Mouse (Mus musculus) embryonic facial prominence, embryonic 15.5 days (tissue): Measurements from ENCODE around the gene Adcy9. TPM values are rescaled to one million over a fixed set of nuclear protein-coding genes. Genes with fewer than 3 reads are reported as not detected.
A peak's percentile ranks its signal among the peaks of the same experiment; 100 is the strongest.

Experiments used
- ATAC-seq: fragments of 200-750 bp; cut with Nextera tagmentation; 2 replicates; pipeline ENCODE4 v1.8.0; 2017; ENCODE audit warnings: low read depth, moderate TSS enrichment; ENCODE audit not compliant: insufficient number of reproducible peaks, low FRiP score, low TSS enrichment
- H3K27ac ChIP-seq: fragments of 300-500 bp; sonication (generic); replicated peaks from 2 replicates; pipeline ENCODE4 v1.5.1; 2015; ENCODE audit warnings: mild to moderate bottlenecking, inconsistent platforms
- H3K27me3 ChIP-seq: fragments of 300-500 bp; sonication (generic); 2 replicates; pipeline ENCODE4 v1.6.1; 2015; ENCODE audit warnings: inconsistent platforms
- H3K36me3 ChIP-seq: fragments of 300-500 bp; sonication (generic); 2 replicates; pipeline ENCODE4 v1.6.1; 2015; ENCODE audit warnings: mild to moderate bottlenecking, inconsistent platforms
- H3K4me1 ChIP-seq: fragments of 300-500 bp; sonication (generic); 2 replicates; pipeline ENCODE4 v1.6.1; 2015; ENCODE audit warnings: inconsistent platforms
- H3K4me2 ChIP-seq: fragments of 300-500 bp; sonication (generic); replicated peaks from 2 replicates; pipeline ENCODE4 v1.6.1; 2015; ENCODE audit warnings: mild to moderate bottlenecking, inconsistent platforms
- H3K4me3 ChIP-seq: fragments of 300-500 bp; sonication (generic); replicated peaks from 2 replicates; pipeline ENCODE4 v1.5.1; 2015; ENCODE audit warnings: mild to moderate bottlenecking, inconsistent platforms
- H3K9ac ChIP-seq: fragments of 300-500 bp; sonication (generic); 2 replicates; pipeline ENCODE4 v1.6.1; 2015; ENCODE audit warnings: inconsistent platforms
- H3K9me3 ChIP-seq: fragments of 300-500 bp; sonication (generic); replicated peaks from 2 replicates; pipeline ENCODE4 v1.6.1; 2016; ENCODE audit warnings: inconsistent platforms
- WGBS: fragments of 180-500 bp; shearing (Covaris S2); methylation state at CpG from one replicate; pipeline ENCODE4 v1.1.7; 2015; 5-methylcytosine and 5-hydroxymethylcytosine counted together
- polyA plus RNA-seq: library from polyadenylated mRNA; unstranded; fragments of >200 nt; fragmentation: Nextera tagmentation; extraction: Ambion mirVana; gene quantifications from 2 replicates; pipeline ENCODE4 v1.2.1, GENCODE M21; 2015

Adcy9 gene
- polyA plus RNA-seq, 1 experiment from 2014 or later, result 2.2 TPM

DNA sequence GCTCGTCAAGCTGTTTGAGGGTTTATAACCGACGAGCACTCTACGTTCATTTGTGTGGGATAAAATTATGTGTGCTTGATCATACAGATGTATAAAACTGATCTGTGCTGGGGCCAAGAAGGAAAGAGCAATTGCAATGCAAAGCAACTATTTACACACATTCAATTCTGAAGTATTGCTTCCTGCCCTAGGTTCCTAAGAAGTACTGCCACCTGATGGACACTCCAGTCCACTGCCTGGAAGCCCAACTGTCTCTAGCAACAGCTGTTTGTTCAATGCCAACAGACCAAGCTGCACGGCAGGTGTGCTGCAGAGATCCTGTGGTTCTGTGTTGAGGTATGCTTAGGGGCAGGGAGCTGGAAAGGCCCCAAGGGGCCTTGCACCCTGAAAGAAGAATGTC lies 135.0 kb downstream of the Adcy9 start:
- ATAC-seq, result no peak
- 55% methylated on average over 5 of the region's 5 CpGs for WGBS
- peaks cover 7% of the 10 kb centered on the region; the same call in 1 of the 2 replicates for H3K36me3 ChIP-seq
- no peak overlapping the region for H3K27ac ChIP-seq
- no peak overlapping the region for H3K4me2 ChIP-seq
- H3K9ac ChIP-seq, result no peak overlapping the region
- H3K27me3 ChIP-seq, result no peaks in the 10 kb centered on the region
- H3K9me3 ChIP-seq, result no peaks in the 10 kb centered on the region
- peaks cover 3% of the 10 kb centered on the region; the same call in 1 of the 2 replicates for H3K4me1 ChIP-seq
- H3K4me3 ChIP-seq, result no peak overlapping the region

- H3K9me3 ChIP-seq, result no peaks in the 10 kb centered on the region
- 0 out of 2 replicates have a peak, but pooled peaks cover 2% of the 10 kb centered on the region for H3K36me3 ChIP-seq
- no peak overlapping the region for H3K4me2 ChIP-seq
- WGBS, result 83% methylated on average over 11 of the region's 11 CpGs
- H3K27me3 ChIP-seq, result no peaks in the 10 kb centered on the region
- H3K4me1 ChIP-seq, result peaks cover 3% of the 10 kb centered on the region; the same call in 1 of the 2 replicates
- no peak overlapping the region for H3K9ac ChIP-seq
- no peak overlapping the region for H3K27ac ChIP-seq
- H3K4me3 ChIP-seq, result no peak overlapping the region
- no peak for ATAC-seq
These were observed 136.9 kb downstream of the Adcy9 start for GRCm38 (mm10) chr16:4283267-4283851.

GRCm38 (mm10) chr16:4281470-4281869 lies 138.8 kb downstream of the Adcy9 start:
- H3K27ac ChIP-seq, result no peak overlapping the region
- no peak for ATAC-seq
- H3K9ac ChIP-seq, result no peak overlapping the region
- no peak overlapping the region for H3K4me2 ChIP-seq
- H3K9me3 ChIP-seq, result no peaks in the 10 kb centered on the region
- H3K4me3 ChIP-seq, result no peak overlapping the region
- peaks cover 3% of the 10 kb centered on the region; the same call in 1 of the 2 replicates for H3K4me1 ChIP-seq
- no peaks in the 10 kb centered on the region for H3K27me3 ChIP-seq
- WGBS, result 73% methylated on average over 4 of the region's 4 CpGs
- no peaks in the 10 kb centered on the region for H3K36me3 ChIP-seq

- Histone ChIP-seq H3K9me3 (no peaks in the 10 kb centered on the region), H3K9ac (no peak overlapping the region), H3K27me3 (no peaks in the 10 kb centered on the region), H3K4me3 (no peak overlapping the region), H3K27ac (no peak overlapping the region), H3K4me1 (peaks cover 3% of the 10 kb centered on the region; the same call in 1 of the 2 replicates), H3K4me2 (no peak overlapping the region), H3K36me3 (no peaks in the 10 kb centered on the region)
- no peak for ATAC-seq
- 76% methylated on average over 9 of the region's 9 CpGs for WGBS
These were observed 139.3 kb downstream of the Adcy9 start for GRCm38 (mm10) chr16:4280949-4281348.

- Histone ChIP-seq H3K4me2 (no peak overlapping the region), H3K4me1 (peaks cover 3% of the 10 kb centered on the region; the same call in 1 of the 2 replicates), H3K4me3 (no peak overlapping the region), H3K9me3 (no peaks in the 10 kb centered on the region), H3K36me3 (no peaks in the 10 kb centered on the region), H3K27ac (no peak overlapping the region), H3K9ac (no peak overlapping the region), H3K27me3 (no peaks in the 10 kb centered on the region)
- ATAC-seq, result no peak
- WGBS, result 56% methylated on average over 3 of the region's 3 CpGs
These were observed 140.7 kb downstream of the Adcy9 start for GRCm38 (mm10) chr16:4279601-4280000.

- Histone ChIP-seq H3K4me3 (no peak overlapping the region), H3K27me3 (no peaks in the 10 kb centered on the region), H3K4me2 (no peak overlapping the region), H3K27ac (no peak overlapping the region), H3K9me3 (no peaks in the 10 kb centered on the region), H3K36me3 (no peaks in the 10 kb centered on the region), H3K9ac (no peak overlapping the region), H3K4me1 (peaks cover 20% of the 10 kb centered on the region)
- 91% methylated on average over 5 of the region's 5 CpGs for WGBS
- no peak for ATAC-seq
These were observed 143.7 kb downstream of the Adcy9 start for GRCm38 (mm10) chr16:4276621-4277020.

- Histone ChIP-seq H3K27me3 (no peaks in the 10 kb centered on the region), H3K4me3 (no peak overlapping the region), H3K4me2 (no peak overlapping the region), H3K9ac (no peak overlapping the region), H3K27ac (no peak overlapping the region), H3K4me1 (peaks cover 23% of the 10 kb centered on the region), H3K9me3 (no peaks in the 10 kb centered on the region), H3K36me3 (no peaks in the 10 kb centered on the region)
- no peak for ATAC-seq
- WGBS, result 89% methylated on average over 2 of the region's 2 CpGs
These were observed 144.1 kb downstream of the Adcy9 start for GRCm38 (mm10) chr16:4276151-4276550.

DNA sequence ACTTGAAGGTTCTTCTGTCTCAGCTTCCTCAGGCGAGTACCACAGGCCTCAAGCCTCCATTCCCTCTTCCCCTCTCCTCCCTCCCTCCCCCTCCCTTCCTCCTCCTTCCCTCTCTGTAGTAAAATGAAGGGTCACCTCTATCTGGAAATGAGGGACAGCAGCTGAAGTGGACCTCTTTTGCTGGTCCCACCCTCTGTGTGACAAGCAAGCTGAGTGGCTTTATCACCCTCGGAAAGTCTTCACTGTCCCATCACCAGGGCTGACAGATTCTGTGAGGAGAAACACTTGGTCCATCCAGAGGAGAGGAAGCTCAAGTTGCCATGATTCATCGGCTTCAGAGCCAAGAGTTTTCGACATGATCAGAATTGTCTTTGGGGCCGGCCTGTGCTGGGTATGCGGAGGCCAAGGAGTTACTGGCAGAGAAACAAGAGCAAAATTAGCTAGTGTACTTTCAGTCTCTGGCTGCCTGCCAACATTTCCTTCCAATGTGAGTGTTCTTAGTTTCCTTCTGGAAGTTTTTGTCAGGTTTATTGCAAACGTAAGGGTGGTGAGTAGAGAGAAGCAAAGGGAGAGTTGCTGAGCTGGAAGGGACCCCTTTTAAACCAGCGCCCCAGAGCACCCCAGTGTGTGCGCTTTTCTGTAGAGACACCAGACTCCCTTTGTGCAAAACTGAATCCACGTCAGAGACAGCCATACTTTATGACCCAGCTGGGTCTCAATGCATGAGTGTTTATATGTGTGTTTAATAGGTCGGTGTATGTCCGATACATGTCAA lies 146.4 kb downstream of the Adcy9 start:
- Histone ChIP-seq H3K4me2 (no peak overlapping the region), H3K9me3 (no peaks in the 10 kb centered on the region), H3K27me3 (no peaks in the 10 kb centered on the region), H3K36me3 (no peaks in the 10 kb centered on the region), H3K4me3 (no peak overlapping the region), H3K4me1 (peaks cover 35% of the 10 kb centered on the region), H3K9ac (no peak overlapping the region), H3K27ac (peak overlapping the region; percentile 79)
- WGBS, result 29% methylated on average over 12 of the region's 12 CpGs
- ATAC-seq, result peak; percentile 70

DNA sequence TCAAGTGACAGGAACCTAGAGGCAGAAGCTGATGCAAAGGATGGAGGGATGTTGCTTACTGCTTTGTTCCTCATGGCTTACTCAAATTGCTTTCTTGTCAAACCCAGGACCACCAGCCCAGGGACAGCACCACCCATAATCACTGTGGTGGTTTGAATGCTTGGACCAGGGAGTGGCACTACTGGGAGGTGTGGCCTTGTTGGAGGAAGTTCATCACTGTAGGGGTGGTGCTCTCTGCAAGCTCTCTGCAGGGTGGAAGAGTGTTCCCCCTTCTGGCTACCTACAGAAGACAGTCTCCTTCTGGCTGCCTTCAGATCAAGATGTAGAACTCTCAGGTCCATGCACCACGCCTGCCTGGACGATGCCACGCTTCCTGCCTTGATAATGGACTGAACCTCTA lies 148.0 kb downstream of the Adcy9 start:
- 78% methylated on average over 3 of the region's 3 CpGs for WGBS
- peaks cover 44% of the 10 kb centered on the region for H3K4me1 ChIP-seq
- no peak for ATAC-seq
- H3K27ac ChIP-seq, result no peak overlapping the region
- no peaks in the 10 kb centered on the region for H3K36me3 ChIP-seq
- no peaks in the 10 kb centered on the region for H3K9me3 ChIP-seq
- H3K9ac ChIP-seq, result no peak overlapping the region
- H3K4me2 ChIP-seq, result no peak overlapping the region
- H3K4me3 ChIP-seq, result no peak overlapping the region
- no peaks in the 10 kb centered on the region for H3K27me3 ChIP-seq

GRCm38 (mm10) chr16:4270911-4271310 lies 149.4 kb downstream of the Adcy9 start:
- H3K4me3 ChIP-seq, result no peak overlapping the region

GRCm38 (mm10) chr16:4267857-4268666 lies 152.2 kb downstream of the Adcy9 start:
- 7% methylated on average over 40 of the region's 40 CpGs for WGBS
- H3K4me2 ChIP-seq, result peak overlapping the region; percentile 80
- peak overlapping the region; percentile 39; the same call in 1 of the 2 replicates for H3K9ac ChIP-seq
- peaks cover 31% of the 10 kb centered on the region for H3K4me1 ChIP-seq
- H3K27me3 ChIP-seq, result no peaks in the 10 kb centered on the region
- H3K4me3 ChIP-seq, result peak overlapping the region; percentile 43
- peak; percentile 82 for ATAC-seq
- H3K36me3 ChIP-seq, result no peaks in the 10 kb centered on the region
- no peaks in the 10 kb centered on the region for H3K9me3 ChIP-seq
- no peak overlapping the region for H3K27ac ChIP-seq

More at GRCm38 (mm10) chr16:4270911-4271310, 149.4 kb downstream of the Adcy9 start:
- Histone ChIP-seq H3K9ac (no peak overlapping the region), H3K4me2 (no peak overlapping the region), H3K27ac (peak overlapping the region; percentile 69), H3K27me3 (no peaks in the 10 kb centered on the region), H3K36me3 (no peaks in the 10 kb centered on the region), H3K4me1 (peaks cover 44% of the 10 kb centered on the region), H3K9me3 (no peaks in the 10 kb centered on the region)
- 8% methylated on average over 1 of the region's 1 CpGs for WGBS
- peak; percentile 73 for ATAC-seq
